Mouse (Mus musculus) midbrain, embryonic 14.5 days (tissue): Measurements from ENCODE around the gene Scgb1b19. TPM values are rescaled to one million over a fixed set of nuclear protein-coding genes. Genes with fewer than 3 reads are reported as not detected.
"Not testable (repeated sequence)": the region's sequence is repeated elsewhere in the genome, so short reads cannot be mapped to it uniquely, and the experiment has no call there.

Experiments used
- ATAC-seq: fragments of 200-750 bp; cut with Nextera tagmentation; 2 replicates; pipeline ENCODE4 v1.8.0; 2017; ENCODE audit warnings: moderate number of reproducible peaks, moderate library complexity; ENCODE audit not compliant: low FRiP score, low TSS enrichment
- DNase-seq: peaks from one replicate; pipeline ENCODE4 v3.0.0-alpha.2; 2015
- H3K27ac ChIP-seq: fragments of 300-500 bp; sonication (generic); replicated peaks from 2 replicates; pipeline ENCODE4 v1.5.1; 2014; ENCODE audit warnings: mild to moderate bottlenecking, low read depth, low read length, moderate library complexity
- H3K27me3 ChIP-seq: fragments of 300-500 bp; sonication (generic); 2 replicates; pipeline ENCODE4 v1.6.1; 2014; ENCODE audit warnings: low read length, control low read depth, mixed read lengths; ENCODE audit not compliant: control insufficient read depth, insufficient read depth
- H3K36me3 ChIP-seq: fragments of 300-500 bp; sonication (generic); 2 replicates; pipeline ENCODE4 v1.6.1; 2014; ENCODE audit warnings: low read length, control low read depth; ENCODE audit not compliant: control insufficient read depth, insufficient read depth
- H3K4me1 ChIP-seq: fragments of 300-500 bp; sonication (generic); 2 replicates; pipeline ENCODE4 v1.6.1; 2014; ENCODE audit warnings: mild to moderate bottlenecking, antibody characterized with exemption, low read length, control low read depth; ENCODE audit not compliant: control insufficient read depth, insufficient read depth
- H3K4me2 ChIP-seq: fragments of 300-500 bp; sonication (generic); 2 replicates; pipeline ENCODE4 v1.6.1; 2014; ENCODE audit warnings: mild to moderate bottlenecking, low read length, moderate library complexity
- H3K4me3 ChIP-seq: fragments of 300-500 bp; sonication (generic); replicated peaks from 2 replicates; pipeline ENCODE4 v1.5.1; 2014; ENCODE audit warnings: low read depth, low read length
- H3K9ac ChIP-seq: fragments of 300-500 bp; sonication (generic); replicated peaks from 2 replicates; pipeline ENCODE4 v1.6.1; 2014; ENCODE audit warnings: mild to moderate bottlenecking, low read length, moderate library complexity
- H3K9me3 ChIP-seq: fragments of 300-500 bp; sonication (generic); 2 replicates; pipeline ENCODE4 v1.6.1; 2016; ENCODE audit warnings: low read length, control low read depth, mixed read lengths; ENCODE audit not compliant: control insufficient read depth
- WGBS: fragments of 180-500 bp; shearing (Covaris S2); extraction: QIAGEN DNeasy Blood & Tissue Kit; methylation state at CpG from one replicate; pipeline ENCODE4 v1.1.7; 2014; 5-methylcytosine and 5-hydroxymethylcytosine counted together
- polyA plus RNA-seq: library from polyadenylated mRNA; unstranded; fragments of >200 nt; fragmentation: Nextera tagmentation; extraction: Ambion mirVana; gene quantifications from 2 replicates; pipeline ENCODE4 v1.2.1, GENCODE M21; 2014

The Scgb1b19 gene
- polyA plus RNA-seq = not detected in 2 replicates

GRCm38 (mm10) chr7:33286991-33287390 is at the start of gene Scgb1b19:
Gene Scgb1b19 (plus strand): TSS chr7:33287291.
- not testable (repeated sequence) for H3K27me3 ChIP-seq, H3K4me3 ChIP-seq, H3K9ac ChIP-seq, H3K36me3 ChIP-seq, H3K27ac ChIP-seq, DNase-seq, H3K4me1 ChIP-seq, ATAC-seq, H3K4me2 ChIP-seq, H3K9me3 ChIP-seq
- WGBS = 92% methylated on average over 1 of the region's 3 CpGs

GRCm38 (mm10) chr7:33280238-33280637 is 6.9 kb upstream of the Scgb1b19 start, which contains the start of gene Scgb2b19:
Gene Scgb2b19 (minus strand): TSS chr7:33280338.
- not testable (repeated sequence) for H3K27ac ChIP-seq, H3K36me3 ChIP-seq, H3K9me3 ChIP-seq, H3K4me2 ChIP-seq, H3K9ac ChIP-seq, H3K27me3 ChIP-seq, ATAC-seq, DNase-seq, H3K4me1 ChIP-seq, H3K4me3 ChIP-seq

Other genes with a start within 250 kb of the Scgb1b19 start
- gene Scgb2b17, start 230.7 kb upstream of the Scgb1b19 start, polyA plus RNA-seq = not detected in 2 replicates
- not detected in 2 replicates for gene Scgb1b17, start 223.8 kb upstream of the Scgb1b19 start, polyA plus RNA-seq
- not detected in 2 replicates for gene Scgb2b18, start 113.4 kb upstream of the Scgb1b19 start, polyA plus RNA-seq
- gene Scgb1b18, start 101.7 kb upstream of the Scgb1b19 start, polyA plus RNA-seq = not detected in 2 replicates
- not detected in 2 replicates for gene Scgb2b19, start 7.0 kb upstream of the Scgb1b19 start, polyA plus RNA-seq
- gene Scgb2b20, start 79.0 kb downstream of the Scgb1b19 start, polyA plus RNA-seq = not detected in 2 replicates
- gene Scgb1b20, start 85.9 kb downstream of the Scgb1b19 start, polyA plus RNA-seq = not detected in 2 replicates
- not detected in 2 replicates for gene Scgb2b21, start 233.2 kb downstream of the Scgb1b19 start, polyA plus RNA-seq